In genomic region chr2:145950239-145950638, GRCm38 (mm10) we compare ENCODE assay signal across 25 mouse cellular contexts. TPM values are rescaled to one million over a fixed set of nuclear protein-coding genes. Genes with fewer than 3 reads are reported as not detected.
DNase-seq lines count a peak whose midpoint lies in the region; ATAC-seq lines count a peak whose summit lies in the region.
"Had no signal": no experiment of that assay in that cellular context is flagged by ENCODE, and none has a peak within 500 bp of the region (broad histone marks: within the 10 kb centered on the region; RNA-seq: fewer than 3 reads in every experiment).

No protein-coding gene starts in this region.

- H3K9me3 ChIP-seq in forebrain, embryonic 12.5 days, result no peaks in the 10 kb centered on the region
- H3K9me3 ChIP-seq in forebrain, embryonic 15.5 days, result no peaks in the 10 kb centered on the region
- no peaks in the 10 kb centered on the region for H3K9me3 ChIP-seq in limb, embryonic 11.5 days (ENCODE audit: control insufficient read depth, low read length)
- H3K9me3 ChIP-seq in limb, embryonic 10.5 days (replicated peaks), result no peaks in the 10 kb centered on the region
- no peaks in the 10 kb centered on the region for H3K9me3 ChIP-seq in intestine, embryonic 15.5 days
- H3K9me3 ChIP-seq: heart, embryonic 15.5 days; limb, embryonic 12.5 days; liver, embryonic 12.5 days; megakaryocyte, embryonic 14.5 days had no signal

- H3K9ac ChIP-seq in forebrain, embryonic 12.5 days, result no peak overlapping the region
- no peak overlapping the region for H3K9ac ChIP-seq in forebrain, embryonic 15.5 days (replicated peaks)
- no peak overlapping the region for H3K9ac ChIP-seq in limb, embryonic 11.5 days (ENCODE audit: low read length)
- H3K9ac ChIP-seq in intestine, embryonic 15.5 days, result no peak overlapping the region
- H3K9ac ChIP-seq: heart, embryonic 15.5 days; limb, embryonic 12.5 days; liver, embryonic 12.5 days had no signal

- DNase-seq in limb, embryonic 11.5 days (ENCODE audit: low spot score), result peak; percentile 23
- no peak for DNase-seq in limb, embryonic 10.5 days (ENCODE audit: low spot score)
- peak; percentile 61 for DNase-seq in embryo, embryonic 9.5 days (ENCODE audit: extremely low spot score)
- DNase-seq in retina, embryonic 14.5 days (ENCODE audit: low spot score), result peak; percentile 31
- no peak for DNase-seq in gastrocnemius, postnatal 4 days (ENCODE audit: low spot score in 2 of 2)
- DNase-seq: adrenal gland, postnatal 10 days; cerebellum, adult 9-10 months; gastrocnemius, postnatal 14 days; heart, adult 2 months; kidney, postnatal 36 days; lung, adult 2 months; right cerebral cortex, adult 18-20 months; thymus, postnatal 36 days had no signal

- peaks cover 23% of the 10 kb centered on the region for H3K27me3 ChIP-seq in forebrain, embryonic 12.5 days
- no peaks in the 10 kb centered on the region for H3K27me3 ChIP-seq in forebrain, embryonic 15.5 days
- no peaks in the 10 kb centered on the region for H3K27me3 ChIP-seq in limb, embryonic 11.5 days (ENCODE audit: control insufficient read depth, insufficient read depth, low read length)
- H3K27me3 ChIP-seq in limb, embryonic 10.5 days (ENCODE audit: low read depth, poor library complexity, severe bottlenecking), result no peaks in the 10 kb centered on the region
- H3K27me3 ChIP-seq in intestine, embryonic 15.5 days (replicated peaks), result no peaks in the 10 kb centered on the region
- H3K27me3 ChIP-seq: heart, embryonic 15.5 days; liver, embryonic 12.5 days; Patski had no signal

- no peaks in the 10 kb centered on the region for H3K36me3 ChIP-seq in forebrain, embryonic 12.5 days (replicated peaks)
- H3K36me3 ChIP-seq in forebrain, embryonic 15.5 days, result no peaks in the 10 kb centered on the region
- no peaks in the 10 kb centered on the region for H3K36me3 ChIP-seq in limb, embryonic 11.5 days (ENCODE audit: control insufficient read depth, insufficient read depth, low read length)
- no peaks in the 10 kb centered on the region for H3K36me3 ChIP-seq in limb, embryonic 10.5 days
- H3K36me3 ChIP-seq in intestine, embryonic 15.5 days, result no peaks in the 10 kb centered on the region
- H3K36me3 ChIP-seq: heart, embryonic 15.5 days; limb, embryonic 12.5 days; liver, embryonic 12.5 days had no signal

- no peak overlapping the region for H3K4me3 ChIP-seq in forebrain, embryonic 12.5 days (replicated peaks)
- no peak overlapping the region for H3K4me3 ChIP-seq in forebrain, embryonic 15.5 days
- no peak overlapping the region for H3K4me3 ChIP-seq in limb, embryonic 11.5 days (ENCODE audit: low read depth, low read length)
- no peak overlapping the region for H3K4me3 ChIP-seq in limb, embryonic 10.5 days
- no peak overlapping the region for H3K4me3 ChIP-seq in intestine, embryonic 15.5 days (replicated peaks)
- H3K4me3 ChIP-seq: heart, adult 2 months; heart, embryonic 15.5 days; limb, embryonic 12.5 days; liver, embryonic 12.5 days; megakaryocyte, embryonic 14.5 days had no signal

- no peak overlapping the region for H3K4me2 ChIP-seq in forebrain, embryonic 12.5 days
- H3K4me2 ChIP-seq in forebrain, embryonic 15.5 days (replicated peaks), result no peak overlapping the region
- H3K4me2 ChIP-seq in limb, embryonic 11.5 days (ENCODE audit: low read depth, severe bottlenecking), result no peak overlapping the region
- H3K4me2 ChIP-seq in intestine, embryonic 15.5 days (replicated peaks), result no peak overlapping the region
- H3K4me2 ChIP-seq: heart, embryonic 15.5 days; limb, embryonic 12.5 days; liver, embryonic 12.5 days had no signal

- ATAC-seq in forebrain, embryonic 12.5 days (ENCODE audit: low FRiP score), result 0 out of 2 replicates have a peak, but pooled peaks have one; percentile 47
- no peak for ATAC-seq in forebrain, embryonic 15.5 days (replicated peaks)
- no peak for ATAC-seq in limb, embryonic 11.5 days (ENCODE audit: insufficient number of reproducible peaks, low FRiP score, low TSS enrichment, low read depth)
- no peak for ATAC-seq in intestine, embryonic 15.5 days
- ATAC-seq: CD4-positive, CD25-positive, alpha-beta regulatory T cell, adult 4 months; intestine, postnatal 0 days; liver, embryonic 12.5 days; Patski had no signal

- no peak overlapping the region for H3K27ac ChIP-seq in forebrain, embryonic 12.5 days
- no peak overlapping the region for H3K27ac ChIP-seq in forebrain, embryonic 15.5 days (replicated peaks)
- H3K27ac ChIP-seq in limb, embryonic 11.5 days (replicated peaks; ENCODE audit: low read depth, low read length), result no peak overlapping the region
- no peak overlapping the region for H3K27ac ChIP-seq in limb, embryonic 10.5 days
- no peak overlapping the region for H3K27ac ChIP-seq in intestine, embryonic 15.5 days
- H3K27ac ChIP-seq: heart, adult 2 months; heart, embryonic 15.5 days; limb, embryonic 12.5 days; liver, embryonic 12.5 days had no signal

- H3K4me1 ChIP-seq in forebrain, embryonic 12.5 days, result peaks cover 20% of the 10 kb centered on the region
- H3K4me1 ChIP-seq in forebrain, embryonic 15.5 days, result peaks cover 6% of the 10 kb centered on the region
- H3K4me1 ChIP-seq in limb, embryonic 11.5 days (ENCODE audit: control insufficient read depth, insufficient read depth, low read length), result no peaks in the 10 kb centered on the region
- peaks cover 22% of the 10 kb centered on the region for H3K4me1 ChIP-seq in limb, embryonic 10.5 days
- no peaks in the 10 kb centered on the region for H3K4me1 ChIP-seq in intestine, embryonic 15.5 days (replicated peaks)
- H3K4me1 ChIP-seq: heart, embryonic 15.5 days; liver, embryonic 12.5 days had no signal

- 34% methylated on average over 10 of the region's 10 CpGs for WGBS in forebrain, embryonic 12.5 days
- WGBS in forebrain, embryonic 15.5 days, result 41% methylated on average over 10 of the region's 10 CpGs
- 13% methylated on average over 10 of the region's 10 CpGs for WGBS in limb, embryonic 11.5 days
- 16% methylated on average over 10 of the region's 10 CpGs for WGBS in limb, embryonic 10.5 days
- WGBS in intestine, embryonic 15.5 days, result 30% methylated on average over 10 of the region's 10 CpGs

RNA-seq across cellular contexts. Expression of gene Crnkl1, which starts 15.4 kb away (rescaled TPM):
- polyA plus RNA-seq in forebrain, embryonic 12.5 days (2016; fragmentation: Nextera tagmentation; extraction: Ambion mirVana), result 37.9 and 41.7 TPM in 2 replicates
- 31.3 and 34.9 TPM in 2 replicates for polyA plus RNA-seq in forebrain, embryonic 15.5 days (2015; fragmentation: Nextera tagmentation; extraction: Ambion mirVana)
- 45.8 and 46.9 TPM in 2 replicates for polyA plus RNA-seq in limb, embryonic 11.5 days (2014; fragmentation: Nextera tagmentation; extraction: Ambion mirVana)
- 33.6 and 38.9 TPM in 2 replicates for polyA plus RNA-seq in limb, embryonic 10.5 days (2016; fragmentation: Nextera tagmentation; extraction: Ambion mirVana)
- 17.8 and 20.7 TPM in 2 replicates for polyA plus RNA-seq in intestine, embryonic 15.5 days (2015; fragmentation: Nextera tagmentation; extraction: Ambion mirVana)
- total RNA-seq in gastrocnemius, postnatal 4 days (2021), result 10 to 100 TPM; 17.8 to 20.4 TPM

RNA-seq across cellular contexts. Expression of gene Cfap61, which starts 15.7 kb away (rescaled TPM):
- polyA plus RNA-seq in forebrain, embryonic 12.5 days (2016; fragmentation: Nextera tagmentation; extraction: Ambion mirVana), result 1.1 and 1.2 TPM in 2 replicates
- polyA plus RNA-seq in forebrain, embryonic 15.5 days (2015; fragmentation: Nextera tagmentation; extraction: Ambion mirVana), result 1.9 and 2.2 TPM in 2 replicates
- polyA plus RNA-seq in limb, embryonic 11.5 days (2014; fragmentation: Nextera tagmentation; extraction: Ambion mirVana), result 0.08 and 0.09 TPM in 2 replicates
- polyA plus RNA-seq in limb, embryonic 10.5 days (2016; fragmentation: Nextera tagmentation; extraction: Ambion mirVana), result 0.28 and 0.88 TPM in 2 replicates
- 0.74 and 1.5 TPM in 2 replicates for polyA plus RNA-seq in intestine, embryonic 15.5 days (2015; fragmentation: Nextera tagmentation; extraction: Ambion mirVana)
- not detected for total RNA-seq in gastrocnemius, postnatal 4 days (2021)
- total RNA-seq: common myeloid progenitor, adult 5-6 weeks; gastrocnemius, postnatal 14 days; hematopoietic stem cell, adult 5-6 weeks had no signal
- polyA plus RNA-seq: CD4-positive, CD25-positive, alpha-beta regulatory T cell, adult 4 months; liver, embryonic 12.5 days had no signal

RNA-seq across cellular contexts. Expression of gene Naa20, which starts 48.3 kb away (rescaled TPM):
- polyA plus RNA-seq in forebrain, embryonic 12.5 days (2016; fragmentation: Nextera tagmentation; extraction: Ambion mirVana), result 124 and 132 TPM in 2 replicates
- polyA plus RNA-seq in forebrain, embryonic 15.5 days (2015; fragmentation: Nextera tagmentation; extraction: Ambion mirVana), result 124 TPM in 2 replicates
- polyA plus RNA-seq in limb, embryonic 11.5 days (2014; fragmentation: Nextera tagmentation; extraction: Ambion mirVana), result 153 and 159 TPM in 2 replicates
- polyA plus RNA-seq in limb, embryonic 10.5 days (2016; fragmentation: Nextera tagmentation; extraction: Ambion mirVana), result 152 and 153 TPM in 2 replicates
- 145 and 157 TPM in 2 replicates for polyA plus RNA-seq in intestine, embryonic 15.5 days (2015; fragmentation: Nextera tagmentation; extraction: Ambion mirVana)
- total RNA-seq in gastrocnemius, postnatal 4 days (2021), result 10 to 100 TPM; 65.0 to 72.0 TPM

Comparison
In these comparisons a context has a peak if more than half of its experiments do, and no peak if none do; other contexts are left out.
1. DNase-seq: peak in limb, embryonic 11.5 days (single experiment), embryo, embryonic 9.5 days (single experiment) and retina, embryonic 14.5 days (single experiment); none in limb, embryonic 10.5 days (single experiment) and gastrocnemius, postnatal 4 days (0 of 2).